Mouse (Mus musculus) bone marrow, adult 2 months (tissue): ENCODE measurements around the gene Limch1.

Experiments
- CTCF ChIP-seq: fragments of 200-500 bp; IDR thresholded peaks from 2 replicates; pipeline ENCODE4 v1.5.1; 2011; ENCODE audit warnings: low read length, control low read depth; ENCODE audit not compliant: control insufficient read depth, insufficient read depth
- POLR2A ChIP-seq: fragments of 200-500 bp; IDR thresholded peaks from 2 replicates; pipeline ENCODE4 v1.6.1; 2011; ENCODE audit warnings: low read depth, mild to moderate bottlenecking, control low read depth, low read length, borderline replicate concordance; ENCODE audit not compliant: control insufficient read depth

DNA sequence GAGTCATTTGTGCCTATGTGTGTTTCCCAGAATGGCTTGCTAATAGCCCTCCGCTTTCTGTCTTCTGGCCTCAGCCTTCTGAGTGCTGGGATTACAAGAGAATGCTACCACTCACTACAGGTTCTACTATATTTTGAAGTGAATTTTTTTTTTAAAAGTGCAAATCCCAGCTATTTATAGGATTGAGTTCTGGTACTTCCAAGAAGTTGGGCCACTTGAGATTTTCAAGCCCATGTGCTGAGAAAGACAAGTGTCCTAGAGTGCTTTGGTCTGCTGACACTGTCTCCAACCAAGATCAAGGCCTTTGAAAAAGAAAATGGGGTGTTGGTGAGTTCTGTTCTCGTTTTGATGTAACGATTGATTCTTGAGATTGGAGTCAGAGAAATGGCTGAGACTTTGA, 22.0 kb upstream of the Limch1 start:
- TF ChIP-seq CTCF (no peak), POLR2A (no peak)
